Mouse (Mus musculus) macrophage (primary cell): ENCODE measurements at regions not wholly inside any gene's neighbourhood (a gene's known extent, or its start where the extent isn't known, plus 50 kb on each side); places are given as distances from the start of the nearest gene placed in this dataset.

Experiments
- H3K27ac ChIP-seq: fragments of 350-480 bp; formaldehyde crosslinking; 2 replicates; pipeline ENCODE4 v1.9.0; 2021
- H3K36me3 ChIP-seq: fragments of 350-480 bp; formaldehyde crosslinking; 2 replicates; pipeline ENCODE4 v1.9.0; 2021; ENCODE audit errors: inconsistent target
- H3K4me3 ChIP-seq: fragments of 350-480 bp; formaldehyde crosslinking; 2 replicates; pipeline ENCODE4 v1.9.0; 2021; ENCODE audit errors: inconsistent target
- H3K79me2 ChIP-seq: fragments of 350-480 bp; formaldehyde crosslinking; 2 replicates; pipeline ENCODE4 v1.9.0; 2021; ENCODE audit errors: inconsistent target
- WGBS: methylation state at CpG from one replicate; pipeline ENCODE4 v1.1.7; 2026; ENCODE audit warnings: inconsistent platforms; ENCODE audit not compliant: missing documents; 5-methylcytosine and 5-hydroxymethylcytosine counted together

DNA sequence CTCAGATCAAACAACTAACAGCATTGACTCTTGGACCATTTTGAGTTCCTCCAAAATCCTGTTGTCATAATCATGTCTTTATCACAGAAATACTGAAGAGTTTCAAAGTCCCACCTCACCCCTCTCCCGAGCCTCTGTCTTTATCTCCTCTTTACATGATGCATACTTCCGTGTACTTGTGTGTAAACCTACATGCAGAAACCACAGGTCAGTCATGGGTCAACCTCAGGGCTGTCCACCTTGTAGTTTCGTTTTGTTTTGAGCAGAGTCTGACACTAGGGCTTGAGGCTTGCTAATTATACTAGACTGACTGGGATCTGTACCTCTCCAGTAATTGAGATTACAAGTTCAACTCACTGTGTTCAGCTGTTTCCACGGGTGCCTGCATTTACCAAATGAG is 348.4 kb upstream of the Acvr2a start:
- WGBS, result 86% methylated on average over 4 of the region's 4 CpGs
- no peaks in the 10 kb centered on the region for H3K79me2 ChIP-seq

DNA sequence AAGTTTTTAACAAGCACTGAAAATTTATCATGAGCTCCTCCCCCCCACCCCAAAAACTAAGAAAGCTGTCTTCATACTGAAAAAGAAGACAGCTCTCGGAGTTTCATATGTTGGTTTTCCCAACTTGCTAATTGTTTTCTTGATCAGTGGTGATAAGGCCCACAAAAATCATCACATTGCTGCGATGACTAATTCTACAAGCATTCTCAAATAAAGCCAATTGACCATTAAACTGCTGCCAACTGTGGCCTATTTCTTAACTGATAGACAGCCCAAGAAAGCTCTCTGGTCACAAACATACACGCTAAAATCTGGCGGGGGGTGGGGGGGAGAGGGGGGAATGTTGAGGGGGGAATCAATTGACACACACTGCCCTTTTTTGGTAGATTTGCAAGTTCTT is 345.0 kb upstream of the Acvr2a start:
- Histone ChIP-seq H3K27ac (no peak overlapping the region), H3K79me2 (no peaks in the 10 kb centered on the region), H3K36me3 (no peaks in the 10 kb centered on the region), H3K4me3 (no peak overlapping the region)
- WGBS, result 62% methylated on average over 4 of the region's 4 CpGs

More for the DNA sequence above, 348.4 kb upstream of the Acvr2a start:
- H3K36me3 ChIP-seq, result no peaks in the 10 kb centered on the region
- no peak overlapping the region for H3K27ac ChIP-seq
- H3K4me3 ChIP-seq, result no peak overlapping the region

DNA sequence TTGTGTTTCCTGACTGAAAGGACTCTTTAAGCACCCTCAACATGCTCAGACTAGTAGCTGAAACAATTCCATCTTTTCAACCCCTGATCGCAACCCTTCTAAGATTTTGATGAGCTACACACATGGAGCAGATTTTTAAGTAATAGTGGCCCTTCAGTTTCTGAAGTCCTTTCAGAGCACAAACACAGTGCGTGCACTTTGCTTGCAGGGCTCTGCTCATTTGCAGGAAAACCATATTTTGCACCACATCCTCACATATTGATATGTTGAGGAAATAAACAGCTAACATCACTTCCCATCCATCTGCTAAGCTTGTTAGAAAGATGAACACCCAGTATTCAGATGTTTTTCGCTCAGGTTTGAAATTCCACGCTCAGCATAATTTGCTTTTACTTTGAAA is 344.6 kb upstream of the Acvr2a start:
- Histone ChIP-seq H3K27ac (no peak overlapping the region), H3K79me2 (no peaks in the 10 kb centered on the region), H3K36me3 (no peaks in the 10 kb centered on the region), H3K4me3 (no peak overlapping the region)
- WGBS, result 48% methylated on average over 4 of the region's 4 CpGs

DNA sequence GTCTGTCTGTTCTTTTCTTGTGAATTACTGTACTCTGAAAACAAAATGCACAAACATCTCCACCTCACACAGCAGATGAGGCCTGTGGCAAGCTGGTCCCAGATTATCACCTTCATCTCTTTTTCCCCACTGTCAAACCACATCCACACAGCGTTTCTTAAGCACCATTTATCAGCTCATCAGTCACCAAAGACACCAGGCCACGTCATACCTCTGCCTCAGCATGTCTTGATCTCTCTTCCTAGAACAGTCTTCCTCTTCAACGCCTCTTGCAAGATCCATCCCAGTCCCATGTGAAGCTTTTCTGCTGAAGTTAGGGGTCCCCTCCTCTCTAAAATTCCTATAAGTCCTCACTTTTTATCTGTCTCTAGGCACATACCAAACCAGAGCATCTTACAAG is 340.8 kb upstream of the Acvr2a start:
- Histone ChIP-seq H3K79me2 (no peaks in the 10 kb centered on the region), H3K27ac (no peak overlapping the region), H3K4me3 (no peak overlapping the region), H3K36me3 (no peaks in the 10 kb centered on the region)
- WGBS, result 66% methylated on average over 3 of the region's 3 CpGs

DNA sequence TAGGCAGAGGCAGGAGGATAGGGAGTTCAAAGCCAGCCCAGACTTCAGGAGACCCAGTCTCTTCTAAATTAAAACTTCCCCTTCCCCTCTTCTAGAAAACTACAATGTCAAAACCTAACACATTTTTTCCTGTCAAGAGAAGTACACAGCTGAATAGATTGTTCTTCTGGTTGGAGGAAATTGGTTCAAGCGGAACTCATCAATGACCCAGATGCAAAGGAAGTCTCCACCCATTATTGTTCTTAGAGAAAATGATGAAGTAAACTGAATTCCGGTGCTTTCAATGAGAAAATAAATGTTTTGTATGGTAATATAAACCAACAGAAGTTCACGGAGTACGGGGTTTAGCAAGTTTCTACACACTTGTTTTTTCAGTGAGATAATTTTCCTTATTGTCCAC is 339.3 kb upstream of the Acvr2a start:
- Histone ChIP-seq H3K36me3 (no peaks in the 10 kb centered on the region), H3K79me2 (no peaks in the 10 kb centered on the region), H3K27ac (no peak overlapping the region), H3K4me3 (no peak overlapping the region)
- WGBS, result 92% methylated on average over 4 of the region's 4 CpGs

DNA sequence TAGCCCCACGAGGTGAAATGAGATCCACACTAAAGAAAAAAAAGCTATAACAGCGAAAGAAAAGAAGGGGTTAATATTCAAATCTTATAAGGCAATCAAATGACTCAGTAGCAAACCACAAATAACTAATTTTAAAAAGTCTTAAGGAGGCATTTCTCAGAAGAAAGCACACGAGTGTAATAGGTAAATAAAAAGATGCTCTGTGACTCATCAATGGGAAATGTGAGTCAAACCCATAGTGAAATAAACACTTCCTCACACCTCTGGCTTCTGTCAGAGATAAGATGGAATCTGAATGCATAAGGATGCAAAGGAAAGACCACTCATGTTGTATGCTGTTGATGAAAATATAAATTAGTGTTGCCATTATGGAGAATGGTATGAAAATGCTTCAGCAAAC is 337.1 kb upstream of the Acvr2a start:
- no peaks in the 10 kb centered on the region for H3K36me3 ChIP-seq
- WGBS, result 71% methylated on average over 3 of the region's 3 CpGs
- H3K4me3 ChIP-seq, result no peak overlapping the region
- H3K79me2 ChIP-seq, result no peaks in the 10 kb centered on the region
- no peak overlapping the region for H3K27ac ChIP-seq

- Histone ChIP-seq H3K27ac (no peak overlapping the region), H3K4me3 (no peak overlapping the region), H3K36me3 (no peaks in the 10 kb centered on the region), H3K79me2 (no peaks in the 10 kb centered on the region)
- 95% methylated on average over 2 of the region's 2 CpGs for WGBS
Observed at GRCm38 (mm10) chr2:48477336-48477735, 336.6 kb upstream of the Acvr2a start.

GRCm38 (mm10) chr2:48479601-48480000 is 334.3 kb upstream of the Acvr2a start:
- no peaks in the 10 kb centered on the region for H3K79me2 ChIP-seq
- no peaks in the 10 kb centered on the region for H3K36me3 ChIP-seq
- 83% methylated on average over 1 of the region's 1 CpGs for WGBS
- H3K4me3 ChIP-seq, result no peak overlapping the region
- H3K27ac ChIP-seq, result no peak overlapping the region

DNA sequence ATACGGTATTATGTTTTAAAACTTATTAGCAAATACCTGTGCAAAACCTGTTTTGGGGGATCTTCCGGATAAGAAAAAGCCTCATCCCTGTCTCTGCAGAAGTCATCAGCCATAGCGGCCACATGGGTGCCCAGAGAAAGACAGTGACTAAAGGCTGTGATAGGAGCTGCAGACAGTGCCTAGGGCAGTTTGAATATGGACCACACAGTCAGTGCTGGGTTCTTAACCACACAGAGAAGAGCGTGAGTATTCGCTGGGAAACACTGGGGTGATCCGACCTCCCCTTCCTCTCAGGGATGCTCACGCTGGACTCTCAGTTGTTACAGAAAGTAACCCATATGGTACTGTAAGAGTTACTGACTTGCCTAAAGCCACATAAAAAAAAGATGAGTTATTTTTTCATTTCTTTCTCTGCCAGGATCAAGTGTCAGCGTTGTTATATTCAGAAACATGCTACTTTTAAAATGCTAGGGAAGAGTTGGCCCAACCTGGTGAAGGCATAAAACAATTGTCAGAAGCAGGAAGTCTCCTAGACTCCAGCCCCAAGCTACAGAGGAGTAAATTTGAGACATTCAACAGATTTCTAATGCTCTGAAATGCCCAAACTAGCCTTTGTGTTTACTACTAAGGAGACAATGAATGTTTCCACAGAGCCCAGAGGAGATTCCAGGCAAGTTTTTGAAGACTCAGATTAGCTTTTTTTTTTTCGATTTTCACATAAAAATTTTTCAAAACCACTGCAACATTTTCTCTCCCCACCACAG is 333.3 kb upstream of the Acvr2a start:
- 87% methylated on average over 9 of the region's 9 CpGs for WGBS
- Histone ChIP-seq H3K27ac (no peak overlapping the region), H3K36me3 (no peaks in the 10 kb centered on the region), H3K79me2 (no peaks in the 10 kb centered on the region), H3K4me3 (no peak overlapping the region)

DNA sequence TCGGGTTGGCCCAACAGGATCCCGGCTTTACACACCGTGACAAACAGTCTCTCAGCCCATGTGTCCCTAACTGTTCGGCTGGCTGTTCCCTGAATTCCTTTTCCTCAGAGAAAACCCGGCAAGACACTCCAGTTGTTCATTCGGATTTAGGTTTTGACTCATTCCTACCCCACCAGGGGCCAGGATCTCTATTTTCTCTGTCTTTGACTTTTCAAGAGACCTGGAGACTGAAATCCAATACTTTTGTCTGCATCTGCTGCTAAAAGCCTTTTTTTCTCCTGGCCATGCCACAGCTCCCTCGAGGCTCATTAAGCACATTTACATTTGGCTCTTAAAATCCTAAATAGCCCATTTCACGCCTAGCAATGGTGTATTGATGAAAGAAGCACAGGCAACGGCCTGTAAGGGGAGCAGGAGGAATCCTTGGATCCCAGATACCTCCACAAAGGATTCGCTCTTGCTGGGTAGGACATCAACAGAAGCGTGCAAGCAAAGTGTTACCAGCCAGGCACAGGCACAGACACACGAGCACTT is 332.6 kb upstream of the Acvr2a start:
- H3K79me2 ChIP-seq, result no peaks in the 10 kb centered on the region
- WGBS, result 96% methylated on average over 12 of the region's 12 CpGs

GRCm38 (mm10) chr2:48493574-48493973 is 320.3 kb upstream of the Acvr2a start:
- Histone ChIP-seq H3K36me3 (no peaks in the 10 kb centered on the region), H3K79me2 (no peaks in the 10 kb centered on the region), H3K4me3 (no peak overlapping the region), H3K27ac (no peak overlapping the region)
- WGBS, result 92% methylated on average over 3 of the region's 3 CpGs

More for the DNA sequence above, 332.6 kb upstream of the Acvr2a start:
- H3K4me3 ChIP-seq, result no peak overlapping the region
- no peaks in the 10 kb centered on the region for H3K36me3 ChIP-seq
- H3K27ac ChIP-seq, result no peak overlapping the region

DNA sequence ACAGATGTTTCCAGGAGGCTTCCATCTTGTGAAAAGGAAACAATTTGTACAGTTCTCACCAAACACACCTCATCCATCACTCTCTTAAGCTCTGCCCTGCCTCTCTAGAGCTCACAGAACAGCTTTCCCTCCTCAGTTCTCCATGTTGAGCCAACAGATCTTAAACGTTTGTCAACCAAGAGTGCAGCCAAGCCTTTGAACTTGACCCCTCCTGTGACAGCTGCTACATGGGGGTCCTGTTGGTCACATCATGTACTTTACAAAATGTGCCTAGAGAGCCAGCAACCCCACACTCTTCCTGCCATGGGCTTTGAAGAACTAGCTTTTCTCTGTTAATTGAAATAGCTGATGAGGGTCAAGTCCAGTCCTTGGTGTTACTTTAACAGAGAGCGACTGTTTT is 319.8 kb upstream of the Acvr2a start:
- 96% methylated on average over 2 of the region's 2 CpGs for WGBS
- Histone ChIP-seq H3K36me3 (no peaks in the 10 kb centered on the region), H3K4me3 (no peak overlapping the region), H3K79me2 (no peaks in the 10 kb centered on the region), H3K27ac (no peak overlapping the region)

DNA sequence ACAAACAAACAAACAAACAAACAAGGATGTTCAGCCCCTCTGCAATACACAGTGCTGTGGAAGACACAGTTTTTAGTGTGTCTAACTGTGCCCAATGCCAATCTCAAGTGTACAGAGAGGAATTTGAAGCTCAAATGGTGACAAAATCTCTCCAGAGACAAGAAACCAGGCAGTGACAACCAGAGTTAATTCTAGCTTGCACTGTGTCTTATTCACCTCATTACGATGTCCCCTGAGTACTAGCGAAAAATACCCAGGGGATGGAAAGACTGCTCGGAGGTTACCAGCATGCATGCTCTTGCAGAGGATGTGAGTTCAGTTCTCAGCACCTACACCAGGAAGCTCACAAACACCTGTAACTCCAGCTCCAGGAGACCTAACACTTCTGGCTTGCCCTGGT is 319.3 kb upstream of the Acvr2a start:
- Histone ChIP-seq H3K36me3 (no peaks in the 10 kb centered on the region), H3K79me2 (no peaks in the 10 kb centered on the region), H3K27ac (no peak overlapping the region), H3K4me3 (no peak overlapping the region)
- WGBS, result 100% methylated on average over 3 of the region's 3 CpGs

- WGBS, result 85% methylated on average over 5 of the region's 5 CpGs
- Histone ChIP-seq H3K27ac (no peak overlapping the region), H3K79me2 (no peaks in the 10 kb centered on the region), H3K36me3 (no peaks in the 10 kb centered on the region), H3K4me3 (no peak overlapping the region)
Observed at GRCm38 (mm10) chr2:48498047-48498723, 315.7 kb upstream of the Acvr2a start.

DNA sequence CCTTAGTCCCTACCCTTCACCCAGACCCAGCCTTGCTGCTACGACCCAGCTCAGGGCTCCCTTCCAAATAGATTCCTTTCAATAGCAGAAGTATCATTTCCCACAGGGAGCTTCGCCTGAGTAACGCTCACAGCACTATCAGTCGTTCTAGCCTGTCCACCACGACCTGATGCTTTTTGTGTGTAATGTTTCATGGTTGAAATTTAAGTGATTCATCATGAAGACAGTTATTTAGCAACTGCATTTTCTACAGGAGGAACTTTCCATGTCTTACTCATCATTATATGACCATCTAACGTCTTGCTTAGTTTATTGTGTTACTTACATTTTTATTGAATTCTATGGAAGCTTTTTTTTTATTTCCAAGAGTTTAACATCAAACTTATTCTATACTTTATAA is 314.5 kb upstream of the Acvr2a start:
- Histone ChIP-seq H3K4me3 (no peak overlapping the region), H3K36me3 (no peaks in the 10 kb centered on the region), H3K79me2 (no peaks in the 10 kb centered on the region), H3K27ac (no peak overlapping the region)
- 90% methylated on average over 6 of the region's 6 CpGs for WGBS
